Mouse (Mus musculus): ENCODE results near the gene Wnt5b. TPM values are rescaled to one million over a fixed set of nuclear protein-coding genes. Genes with fewer than 3 reads are reported as not detected.

Gene Wnt5b
- polyA plus RNA-seq, 1 experiment = not detected

DNA sequence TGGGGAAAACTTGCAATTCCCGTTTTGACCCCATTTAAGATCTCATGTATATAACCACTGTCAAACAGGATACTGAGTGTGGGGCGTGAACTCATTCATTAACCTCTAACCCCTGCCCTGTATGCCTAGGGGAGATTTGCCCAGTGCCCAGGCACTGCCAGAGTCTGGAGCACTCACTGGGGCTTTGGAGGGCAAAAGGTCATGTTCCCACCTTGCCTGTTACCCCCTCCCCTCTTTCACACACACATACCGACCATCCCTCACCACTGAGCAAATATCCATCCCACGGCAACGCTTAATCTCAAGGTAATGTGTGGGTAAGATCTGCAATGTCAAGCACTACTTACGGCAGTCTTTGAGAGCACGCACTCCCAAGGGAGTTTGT is 51.5 kb downstream of the Wnt5b start:
- Histone ChIP-seq H3K27ac (ENCODE audit: insufficient read depth, low read depth, low read length) (no peak overlapping the region), H3K4me1 (ENCODE audit: control insufficient read depth, insufficient read depth, low read length) (peaks cover 8% of the 10 kb centered on the region), H3K4me3 (ENCODE audit: insufficient read depth, low read depth, low read length) (no peak overlapping the region)
- TF ChIP-seq POLR2A (IDR thresholded peaks at IDR 0.05; ENCODE audit: insufficient read depth, low read depth, low read length) (no peak), CTCF (IDR thresholded peaks at IDR 0.05; ENCODE audit: insufficient read depth, low read depth, low read length) (no peak)
- 81% methylated on average over 7 of the region's 7 CpGs for whole genome bisulfite sequencing

DNA sequence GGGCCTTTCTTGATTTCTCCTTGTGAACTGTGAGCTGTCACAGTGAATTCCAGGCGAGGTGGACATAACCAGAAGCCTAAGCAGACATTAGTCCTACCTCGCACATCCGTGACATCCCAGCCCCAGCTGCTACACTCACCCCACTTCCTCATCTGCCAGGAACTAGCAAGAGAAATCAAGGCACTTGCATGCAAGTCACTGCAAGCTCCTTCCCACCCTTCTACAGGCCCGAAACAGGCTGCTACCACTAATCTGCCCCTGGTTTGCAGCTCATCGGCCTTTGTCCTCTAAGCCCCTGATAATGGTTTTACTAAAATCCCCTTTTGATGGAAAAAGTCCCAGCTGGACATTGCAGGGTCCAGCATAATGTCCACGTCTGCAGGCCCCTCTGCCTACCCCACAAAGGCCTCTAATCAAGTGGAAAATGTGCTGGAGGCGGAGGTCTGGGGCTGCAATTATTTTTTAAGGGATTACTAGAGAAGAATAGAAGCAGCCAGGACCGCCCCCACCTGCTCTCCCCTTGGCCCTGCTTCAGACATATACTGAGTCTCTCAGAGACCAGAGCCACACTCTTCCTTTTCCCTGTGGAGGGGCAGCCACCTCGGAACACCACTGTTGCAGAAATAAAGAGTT is 52.0 kb downstream of the Wnt5b start:
- Histone ChIP-seq H3K4me3 (ENCODE audit: insufficient read depth, low read depth, low read length) (no peak overlapping the region), H3K4me1 (ENCODE audit: control insufficient read depth, insufficient read depth, low read length) (peaks cover 8% of the 10 kb centered on the region), H3K27ac (ENCODE audit: insufficient read depth, low read depth, low read length) (no peak overlapping the region)
- WGBS = 79% methylated on average over 9 of the region's 9 CpGs
- TF ChIP-seq POLR2A (IDR thresholded peaks at IDR 0.05; ENCODE audit: insufficient read depth, low read depth, low read length) (no peak), CTCF (IDR thresholded peaks at IDR 0.05; ENCODE audit: insufficient read depth, low read depth, low read length) (no peak)

DNA sequence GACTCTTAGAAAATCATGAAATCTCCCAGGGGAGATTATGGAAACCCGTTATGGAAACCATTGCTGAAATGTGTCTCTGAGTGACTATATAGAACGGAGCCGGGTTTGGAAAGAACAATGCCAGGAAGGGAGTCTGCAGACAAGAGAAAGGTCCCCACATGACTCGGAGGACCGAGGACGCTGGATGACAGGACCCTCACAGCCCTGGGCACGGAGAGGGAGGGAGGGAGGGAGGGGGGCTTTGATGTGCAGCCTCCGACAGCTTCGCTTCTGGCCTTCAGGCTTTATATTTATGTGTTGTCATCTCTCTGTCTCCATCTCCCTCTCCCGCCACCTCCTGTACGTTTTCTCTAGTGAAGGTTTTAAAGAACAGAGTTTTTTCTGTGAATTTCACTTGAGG is 53.1 kb downstream of the Wnt5b start:
- no peak overlapping the region for H3K27ac ChIP-seq (ENCODE audit: insufficient read depth, low read depth, low read length)
- peaks cover 8% of the 10 kb centered on the region for H3K4me1 ChIP-seq (ENCODE audit: control insufficient read depth, insufficient read depth, low read length)
- TF ChIP-seq CTCF (IDR thresholded peaks at IDR 0.05; ENCODE audit: insufficient read depth, low read depth, low read length) (no peak), POLR2A (IDR thresholded peaks at IDR 0.05; ENCODE audit: insufficient read depth, low read depth, low read length) (no peak)
- 64% methylated on average over 11 of the region's 11 CpGs for WGBS
- no peak overlapping the region for H3K4me3 ChIP-seq (ENCODE audit: insufficient read depth, low read depth, low read length)

DNA sequence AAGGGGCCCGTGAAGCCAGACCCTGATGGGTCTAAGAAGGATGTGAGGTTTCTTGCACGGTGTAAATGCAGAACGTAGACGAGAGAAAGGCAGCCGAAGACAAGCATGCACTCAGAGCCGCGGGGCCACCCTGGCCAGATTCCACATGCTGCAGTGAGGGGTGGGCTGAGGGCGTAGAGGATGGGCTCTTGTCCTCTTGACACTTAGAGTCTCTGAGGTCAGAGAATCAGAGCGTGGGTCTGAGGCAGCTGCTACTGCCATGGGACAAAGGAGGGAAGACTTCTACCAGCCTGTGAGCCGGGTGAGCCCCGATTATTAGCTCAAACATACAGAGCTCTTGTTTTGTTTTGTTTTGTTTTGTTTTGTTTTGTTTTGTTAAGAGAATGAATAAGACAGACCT is 53.6 kb downstream of the Wnt5b start:
- WGBS = 24% methylated on average over 11 of the region's 11 CpGs
- Histone ChIP-seq H3K4me1 (ENCODE audit: control insufficient read depth, insufficient read depth, low read length) (peaks cover 8% of the 10 kb centered on the region), H3K27ac (ENCODE audit: insufficient read depth, low read depth, low read length) (no peak overlapping the region), H3K4me3 (ENCODE audit: insufficient read depth, low read depth, low read length) (peak overlapping the region; percentile 17; the same call in 1 of the 2 replicates)
- TF ChIP-seq CTCF (IDR thresholded peaks at IDR 0.05; ENCODE audit: insufficient read depth, low read depth, low read length) = no peak
- TF ChIP-seq POLR2A (IDR thresholded peaks at IDR 0.05; ENCODE audit: insufficient read depth, low read depth, low read length) = no peak

DNA sequence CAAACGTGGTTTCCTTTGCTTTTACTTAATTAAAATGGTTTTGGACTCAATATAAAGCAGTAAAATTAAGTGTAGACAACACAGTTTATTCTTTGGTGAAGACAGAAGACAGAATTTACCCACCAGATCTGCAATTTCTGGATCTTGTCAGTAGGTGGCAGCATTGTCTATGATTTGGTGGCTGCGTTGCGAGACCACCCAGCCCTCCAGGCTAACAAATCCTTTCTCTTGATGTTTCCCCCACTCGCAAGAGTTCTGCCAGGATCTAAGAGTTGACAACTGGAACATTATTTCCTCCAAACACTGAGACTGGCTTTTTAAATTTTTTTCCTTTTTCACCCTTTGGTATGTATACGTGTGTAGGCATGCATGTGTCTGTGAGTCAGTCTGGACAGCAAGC is 54.4 kb downstream of the Wnt5b start:
- no peak overlapping the region for H3K27ac ChIP-seq (ENCODE audit: insufficient read depth, low read depth, low read length)
- WGBS = 5% methylated on average over 5 of the region's 5 CpGs
- TF ChIP-seq CTCF (IDR thresholded peaks at IDR 0.05; ENCODE audit: insufficient read depth, low read depth, low read length) (peak; percentile 61), POLR2A (IDR thresholded peaks at IDR 0.05; ENCODE audit: insufficient read depth, low read depth, low read length) (no peak)
- H3K4me3 ChIP-seq (ENCODE audit: insufficient read depth, low read depth, low read length) = no peak overlapping the region
- peaks cover 9% of the 10 kb centered on the region for H3K4me1 ChIP-seq (ENCODE audit: control insufficient read depth, insufficient read depth, low read length)

DNA sequence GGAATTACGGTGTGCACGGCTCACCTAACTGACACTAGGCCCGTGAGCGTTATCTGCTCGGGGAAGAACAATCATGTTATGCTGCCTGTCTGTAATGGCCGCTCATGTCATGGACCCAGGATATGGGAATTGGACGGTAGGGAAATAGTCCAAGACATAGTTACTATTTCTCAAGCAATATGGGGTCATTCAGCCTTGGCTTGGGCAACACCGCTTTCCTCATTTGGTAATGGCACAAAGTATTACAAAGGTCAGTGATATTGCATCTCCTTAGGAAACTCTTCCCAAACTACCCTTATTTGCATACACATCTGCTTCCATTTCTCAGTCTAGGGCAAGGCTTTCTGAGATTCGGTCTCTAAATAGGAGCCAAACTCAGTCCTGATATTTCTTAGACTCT is 56.5 kb downstream of the Wnt5b start:
- TF ChIP-seq CTCF (IDR thresholded peaks at IDR 0.05; ENCODE audit: insufficient read depth, low read depth, low read length) = no peak
- TF ChIP-seq POLR2A (IDR thresholded peaks at IDR 0.05; ENCODE audit: insufficient read depth, low read depth, low read length) = no peak
- Histone ChIP-seq H3K4me1 (ENCODE audit: control insufficient read depth, insufficient read depth, low read length) (peaks cover 21% of the 10 kb centered on the region), H3K27ac (ENCODE audit: insufficient read depth, low read depth, low read length) (no peak overlapping the region), H3K4me3 (ENCODE audit: insufficient read depth, low read depth, low read length) (no peak overlapping the region)
- 96% methylated on average over 9 of the region's 9 CpGs for whole genome bisulfite sequencing

DNA sequence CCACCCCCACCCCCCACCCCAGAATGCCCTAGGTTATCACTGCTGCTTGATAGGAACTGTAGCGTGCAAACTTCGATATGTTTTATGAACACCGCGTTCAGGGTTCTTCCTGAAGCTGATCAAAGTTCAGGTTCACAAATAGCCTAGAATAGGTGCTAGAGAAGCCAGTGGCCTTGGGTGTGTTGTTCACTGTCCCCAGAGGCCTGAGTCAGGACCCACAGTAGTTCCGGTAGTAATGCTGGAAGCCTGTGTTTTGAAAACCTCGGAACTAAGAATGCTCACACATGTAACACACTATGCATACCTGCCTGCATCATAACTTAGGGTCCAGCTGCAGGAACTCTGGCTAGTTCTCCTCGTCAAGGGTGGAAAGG is 57.1 kb downstream of the Wnt5b start:
- no peak overlapping the region for H3K27ac ChIP-seq (ENCODE audit: insufficient read depth, low read depth, low read length)
- no peak overlapping the region for H3K4me3 ChIP-seq (ENCODE audit: insufficient read depth, low read depth, low read length)
- TF ChIP-seq CTCF (IDR thresholded peaks at IDR 0.05; ENCODE audit: insufficient read depth, low read depth, low read length) = no peak
- TF ChIP-seq POLR2A (IDR thresholded peaks at IDR 0.05; ENCODE audit: insufficient read depth, low read depth, low read length) = no peak
- peaks cover 21% of the 10 kb centered on the region for H3K4me1 ChIP-seq (ENCODE audit: control insufficient read depth, insufficient read depth, low read length)
- 92% methylated on average over 7 of the region's 7 CpGs for WGBS

DNA sequence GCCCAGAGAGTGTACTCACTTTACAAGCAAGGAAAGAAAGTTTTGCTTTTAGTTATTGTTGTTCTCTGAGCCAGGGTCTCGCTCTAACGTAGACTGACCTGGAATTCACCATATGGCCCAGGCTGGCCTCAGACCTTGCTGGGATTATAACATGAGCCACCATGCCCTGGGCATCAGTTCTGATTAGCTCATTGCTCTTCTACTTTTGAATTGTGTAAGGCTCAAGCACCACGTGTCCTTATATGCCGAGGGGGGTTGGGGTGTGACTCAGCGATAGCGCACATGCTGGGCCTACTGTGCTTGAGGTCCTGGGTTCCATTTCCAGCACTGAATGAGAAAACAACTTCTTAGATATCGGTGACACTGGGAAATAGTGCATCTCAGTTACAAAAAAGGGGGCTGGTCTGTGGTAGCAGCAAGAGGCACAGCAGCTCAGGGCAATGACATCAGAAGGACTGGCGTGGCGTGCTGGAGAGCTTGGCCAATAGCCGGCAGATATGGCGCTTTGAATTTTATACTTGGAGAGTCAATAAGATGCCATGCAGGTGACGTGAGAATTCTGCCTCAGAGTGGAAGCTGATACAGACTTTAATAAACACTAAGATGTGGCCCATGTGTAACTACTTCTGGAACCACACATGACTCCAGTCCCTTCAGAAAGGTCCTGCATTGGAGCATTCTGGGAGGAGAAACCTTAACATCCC is 57.6 kb downstream of the Wnt5b start:
- no peak overlapping the region for H3K27ac ChIP-seq (ENCODE audit: insufficient read depth, low read depth, low read length)
- H3K4me1 ChIP-seq (ENCODE audit: control insufficient read depth, insufficient read depth, low read length) = peaks cover 23% of the 10 kb centered on the region
- no peak for TF ChIP-seq CTCF (IDR thresholded peaks at IDR 0.05; ENCODE audit: insufficient read depth, low read depth, low read length)
- H3K4me3 ChIP-seq (ENCODE audit: insufficient read depth, low read depth, low read length) = no peak overlapping the region
- 81% methylated on average over 12 of the region's 12 CpGs for WGBS

DNA sequence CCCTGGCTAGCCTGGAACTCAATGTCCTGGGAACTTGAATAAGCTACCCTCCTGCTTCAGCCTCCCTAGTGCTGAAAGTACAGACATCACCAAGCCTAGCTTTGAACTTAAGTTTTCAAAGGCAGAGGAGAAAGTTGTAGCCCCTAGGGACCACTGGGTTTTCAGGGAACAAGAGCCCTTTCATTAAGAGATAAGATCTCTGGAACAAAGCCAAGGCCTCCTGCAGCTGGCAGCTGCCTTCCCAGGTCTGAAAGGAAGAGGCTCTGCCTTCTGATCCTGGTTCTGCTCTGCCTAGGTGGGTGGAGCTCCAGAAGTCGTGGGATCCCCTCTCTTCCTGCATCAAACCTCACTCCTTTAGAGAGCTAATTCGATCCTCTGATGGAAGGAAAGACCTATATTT is 58.7 kb downstream of the Wnt5b start:
- no peak overlapping the region for H3K4me3 ChIP-seq (ENCODE audit: insufficient read depth, low read depth, low read length)
- H3K4me1 ChIP-seq (ENCODE audit: control insufficient read depth, insufficient read depth, low read length) = peaks cover 23% of the 10 kb centered on the region
- 13% methylated on average over 2 of the region's 2 CpGs for WGBS
- no peak overlapping the region for H3K27ac ChIP-seq (ENCODE audit: insufficient read depth, low read depth, low read length)
- TF ChIP-seq POLR2A (IDR thresholded peaks at IDR 0.05; ENCODE audit: insufficient read depth, low read depth, low read length) (no peak), CTCF (IDR thresholded peaks at IDR 0.05; ENCODE audit: insufficient read depth, low read depth, low read length) (no peak)
